Mouse (Mus musculus): ENCODE data around the gene Anapc4. TPM values are rescaled to one million over a fixed set of nuclear protein-coding genes. Genes with fewer than 3 reads are reported as not detected.

Gene Anapc4
- polyA plus RNA-seq (2015; fragmentation: Nextera tagmentation; extraction: Ambion mirVana): 31.7 and 35.5 TPM in 2 replicates

DNA sequence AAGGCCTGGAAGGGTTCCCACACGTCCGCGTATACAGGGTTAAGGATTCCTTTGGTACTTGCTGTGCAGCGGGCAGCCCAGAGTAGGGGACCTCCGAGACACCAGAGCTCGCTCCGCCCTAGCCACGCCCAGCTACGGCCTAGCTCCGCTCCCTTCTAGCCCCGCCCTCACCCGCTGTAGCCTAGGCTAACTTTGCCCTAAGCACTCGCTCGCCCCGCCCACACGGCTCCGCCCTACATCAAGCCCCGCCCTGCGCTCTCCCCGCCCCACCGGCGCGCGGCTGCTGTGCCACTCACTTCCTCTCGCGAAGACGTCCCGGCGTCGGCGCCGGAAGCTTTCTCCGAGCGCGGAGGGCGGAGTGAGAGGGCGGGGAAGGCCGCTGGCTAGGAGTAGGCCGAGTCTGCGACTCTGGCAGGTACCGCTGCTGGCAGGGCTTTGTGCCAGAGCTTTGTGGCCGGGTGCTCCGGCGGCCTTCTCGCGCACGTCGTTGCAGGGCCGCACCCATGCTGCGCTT is at the start of gene Anapc4:
Gene Anapc4 (plus strand): TSS at position 252 of the 514 bp plus-strand sequence.

Other genes starting within 250 kb of the Anapc4 start
- 5.3 and 5.4 TPM in 2 replicates for gene Sepsecs, start 164.3 kb upstream of the Anapc4 start, polyA plus RNA-seq (2015; fragmentation: Nextera tagmentation; extraction: Ambion mirVana)
- gene Pi4k2b, start 92.4 kb upstream of the Anapc4 start, polyA plus RNA-seq (2015; fragmentation: Nextera tagmentation; extraction: Ambion mirVana): 23.6 and 25.8 TPM in 2 replicates
- gene Zcchc4, start 58.6 kb upstream of the Anapc4 start, polyA plus RNA-seq (2015; fragmentation: Nextera tagmentation; extraction: Ambion mirVana): 8.3 and 9.9 TPM in 2 replicates
- 0.02 and 0.13 TPM in 2 replicates for gene Slc34a2, start 204.1 kb downstream of the Anapc4 start, polyA plus RNA-seq (2015; fragmentation: Nextera tagmentation; extraction: Ambion mirVana)